Mouse (Mus musculus) fat pad, adult 2 months (tissue): ENCODE data around the gene Kcna3.

Experiments used
- DNase-seq: peaks from one replicate; pipeline ENCODE4 v3.0.0-alpha.2; 2011; ENCODE audit warnings: low read depth, low spot score; ENCODE audit errors: extremely low read depth

The Kcna3 gene

DNA sequence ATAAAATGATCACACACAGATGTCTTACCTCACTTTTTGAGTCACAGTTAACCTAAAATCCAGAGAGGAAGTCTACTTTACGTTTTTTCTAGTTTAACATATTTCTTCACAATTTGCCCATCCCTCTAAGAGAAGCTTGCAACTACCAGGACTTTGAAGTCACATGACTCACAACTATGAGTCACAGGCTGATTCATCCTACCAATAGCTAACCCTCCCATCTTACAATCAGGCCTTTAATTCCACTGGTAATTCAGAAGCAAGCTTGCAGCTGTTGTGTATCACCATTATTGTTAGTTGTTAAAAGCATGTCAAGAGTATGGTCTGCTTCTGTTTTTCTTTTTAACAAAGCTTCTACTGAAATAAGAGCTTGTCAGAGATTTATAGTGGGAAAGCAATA is 26.8 kb downstream of the Kcna3 start:
- no peak for DNase-seq

DNA sequence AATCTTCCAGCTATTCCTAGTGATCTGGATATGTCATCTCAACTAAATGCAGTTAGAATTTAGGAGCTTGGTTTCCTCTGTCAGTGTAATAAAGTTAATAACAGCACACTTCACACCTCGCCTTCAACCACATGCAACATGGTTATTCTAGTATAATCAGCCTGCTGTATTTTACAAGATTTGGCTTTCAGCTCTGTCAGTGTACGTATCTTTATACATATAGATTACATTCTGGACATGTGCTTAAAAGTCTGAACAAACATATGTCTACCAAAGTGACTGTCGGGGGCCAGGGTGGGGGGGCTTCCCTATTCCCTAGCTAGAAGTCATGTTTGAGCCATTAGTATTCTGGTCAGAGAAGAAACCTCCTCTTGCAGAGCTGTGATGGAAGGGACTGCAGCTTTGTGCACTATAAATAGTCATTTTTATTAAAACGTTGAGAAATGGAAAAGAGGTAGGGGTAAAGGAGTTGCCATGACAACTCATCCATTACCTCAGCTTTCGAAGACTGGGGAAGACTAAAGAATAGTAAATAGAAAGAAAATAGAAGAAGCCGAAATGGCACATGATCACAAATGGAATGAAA is 29.6 kb downstream of the Kcna3 start:
- no peak for DNase-seq

DNA sequence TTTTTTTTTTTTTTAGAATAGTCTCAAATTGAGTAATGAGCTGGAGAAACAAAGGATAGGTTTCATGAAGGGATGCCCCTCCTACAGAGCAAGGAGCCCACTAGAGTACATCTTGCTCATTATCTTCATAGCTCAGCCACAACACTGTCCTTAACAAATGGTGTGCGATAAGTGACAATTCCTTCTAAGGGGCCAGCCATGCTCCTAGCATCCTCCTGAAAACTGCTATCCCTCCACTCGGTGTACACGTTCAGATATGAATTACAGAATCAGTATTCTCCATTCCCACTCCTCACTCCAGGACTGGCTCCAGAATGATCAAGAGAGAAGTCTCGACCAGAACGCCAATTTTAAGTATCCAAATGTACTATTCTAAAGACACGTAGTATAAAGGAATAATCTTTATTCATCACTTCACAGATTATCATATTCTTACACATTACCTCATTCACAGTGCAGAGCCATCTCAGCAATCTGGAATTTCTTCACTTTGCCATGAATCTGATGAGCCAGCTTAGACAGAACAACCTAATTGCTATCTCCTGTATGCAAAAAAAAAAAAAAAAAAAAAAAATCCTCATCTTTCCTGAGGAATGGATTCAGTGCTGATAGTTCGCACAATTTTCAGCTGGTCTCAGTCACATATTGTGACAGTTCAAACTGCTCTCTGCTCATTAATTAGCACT is 30.3 kb downstream of the Kcna3 start:
- no peak for DNase-seq

DNA sequence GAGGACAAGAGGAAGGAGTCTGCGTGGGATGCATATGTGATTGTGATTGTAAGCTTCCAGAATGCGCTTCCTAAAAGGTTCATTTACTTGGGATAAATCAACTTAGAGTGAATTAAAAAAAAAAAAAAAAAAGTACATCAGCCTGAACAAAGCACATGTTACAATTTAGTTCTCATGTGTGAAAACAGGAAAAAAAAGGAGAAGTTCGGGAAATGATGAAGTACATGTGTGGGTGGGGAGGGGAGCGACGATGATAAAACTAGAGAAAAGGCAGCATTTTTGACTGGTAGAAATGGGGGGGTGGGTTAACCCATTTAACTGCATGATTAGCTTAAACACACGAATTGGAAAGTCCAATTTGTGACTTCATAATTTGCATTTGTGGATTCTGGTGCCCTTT is 31.3 kb downstream of the Kcna3 start:
- no peak for DNase-seq

DNA sequence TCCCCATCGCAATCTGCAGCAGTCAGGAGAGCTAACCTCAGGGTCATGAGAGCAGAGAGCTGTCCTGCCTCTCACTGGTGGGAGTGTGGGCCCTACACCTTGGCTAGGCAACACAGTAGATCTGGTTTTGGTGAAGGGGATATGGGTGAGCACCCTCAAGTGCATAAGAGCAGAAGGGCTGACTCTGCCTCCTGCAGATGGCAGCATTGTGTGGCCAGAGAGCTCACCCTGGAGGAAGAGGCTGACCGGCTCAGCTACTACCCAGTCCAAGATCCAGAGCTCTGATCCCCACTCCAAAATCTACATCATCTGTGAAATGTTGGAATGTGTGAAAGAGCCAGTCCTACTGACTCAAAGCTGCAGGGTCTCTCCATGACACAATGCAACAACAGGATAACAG is 37.9 kb downstream of the Kcna3 start:
- DNase-seq: no peak

DNA sequence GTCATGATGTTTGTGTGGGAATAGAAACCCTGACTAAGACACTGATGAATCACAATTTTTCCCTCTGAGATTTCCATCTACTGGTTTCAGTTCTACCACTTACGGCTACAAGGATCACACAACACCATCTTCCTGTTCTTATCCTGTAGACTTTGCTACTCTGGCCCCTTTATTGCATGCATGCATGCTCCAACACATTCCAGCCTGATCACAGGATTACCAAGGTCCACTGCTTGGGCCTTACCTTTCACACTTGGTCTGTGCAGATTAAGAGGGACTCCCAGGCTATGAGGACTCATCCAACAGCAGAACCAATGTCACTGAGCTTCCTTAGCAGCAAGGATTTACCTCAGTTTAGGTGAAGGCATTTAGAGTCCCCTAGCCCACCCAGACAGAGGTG is 39.7 kb downstream of the Kcna3 start:
- no peak for DNase-seq

DNA sequence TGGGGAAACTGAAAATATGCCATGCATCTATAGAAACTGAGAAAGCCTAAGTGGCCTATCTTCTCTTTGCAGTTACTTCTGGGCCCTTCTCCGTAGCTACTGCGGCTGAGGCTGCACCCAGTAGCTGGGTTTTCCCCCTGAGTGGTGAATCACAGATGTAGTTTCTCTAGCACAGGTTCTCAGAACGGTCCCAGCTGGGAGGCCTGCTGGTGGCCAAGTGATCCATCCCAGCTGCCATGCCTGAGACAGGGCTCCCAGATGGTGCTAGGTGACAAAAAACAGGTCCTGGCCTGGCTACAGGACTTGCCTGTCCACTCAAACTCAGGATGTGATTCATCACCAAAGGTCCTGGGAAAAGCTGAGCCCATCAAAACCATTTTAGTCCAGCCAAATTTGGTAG is 40.7 kb downstream of the Kcna3 start:
- DNase-seq: no peak

DNA sequence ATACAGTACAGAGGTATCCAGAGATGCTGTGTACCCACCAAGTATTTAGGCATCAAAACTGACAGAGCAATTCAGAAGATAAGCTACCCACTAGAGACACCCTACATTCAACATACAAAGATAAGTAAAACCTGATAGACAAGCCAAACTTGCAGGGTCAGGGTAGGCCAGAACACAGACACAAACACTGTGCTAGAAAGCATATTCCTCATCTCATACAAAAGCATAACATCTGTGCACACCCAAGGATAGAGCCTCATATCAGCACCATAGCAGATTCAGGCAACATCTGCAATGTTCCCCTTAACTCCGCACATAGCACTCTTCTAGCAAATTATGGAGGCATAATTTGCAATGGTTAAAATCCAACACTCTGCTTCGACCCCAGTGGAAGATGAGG is 41.1 kb downstream of the Kcna3 start:
- DNase-seq: no peak

DNA sequence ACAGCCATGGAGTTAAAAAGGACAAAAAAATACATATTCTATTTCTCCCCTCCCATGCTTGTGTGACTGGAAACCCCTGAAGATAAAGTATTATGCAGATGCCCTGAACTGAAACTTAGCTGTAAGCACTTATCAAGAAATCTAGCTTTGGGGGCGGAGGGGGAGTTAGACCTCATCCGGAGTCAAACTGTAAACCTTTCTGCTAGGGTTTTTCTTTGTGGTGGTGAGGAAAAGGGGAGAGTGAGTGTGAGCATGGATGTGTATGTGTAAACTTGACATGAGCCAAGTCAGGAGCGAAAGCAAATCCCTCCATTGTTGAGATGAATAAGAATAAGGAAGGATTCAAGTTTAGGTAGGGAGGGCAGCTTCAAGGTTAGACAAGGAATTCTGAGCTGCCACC is 44.8 kb downstream of the Kcna3 start:
- DNase-seq: no peak

DNA sequence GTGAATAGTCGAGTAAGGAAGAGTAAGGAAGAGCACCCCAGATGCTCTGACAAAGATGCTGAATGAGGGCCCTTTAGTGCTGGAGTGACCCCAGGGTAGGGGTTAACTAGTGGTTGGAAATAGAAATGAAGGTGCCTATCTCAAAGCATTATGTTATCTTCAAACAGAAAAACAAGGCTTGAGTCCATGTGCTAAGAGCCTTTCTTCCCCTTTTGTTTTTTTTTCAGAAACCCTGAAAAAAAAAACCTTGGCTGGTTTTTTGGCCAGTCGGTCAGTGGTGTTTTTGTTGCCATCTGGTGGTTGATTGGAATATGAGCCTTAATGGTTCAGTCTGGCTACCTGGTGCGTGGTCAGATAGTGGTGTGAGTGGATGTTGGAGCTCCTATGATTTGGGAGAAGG is 45.3 kb downstream of the Kcna3 start:
- no peak for DNase-seq

DNA sequence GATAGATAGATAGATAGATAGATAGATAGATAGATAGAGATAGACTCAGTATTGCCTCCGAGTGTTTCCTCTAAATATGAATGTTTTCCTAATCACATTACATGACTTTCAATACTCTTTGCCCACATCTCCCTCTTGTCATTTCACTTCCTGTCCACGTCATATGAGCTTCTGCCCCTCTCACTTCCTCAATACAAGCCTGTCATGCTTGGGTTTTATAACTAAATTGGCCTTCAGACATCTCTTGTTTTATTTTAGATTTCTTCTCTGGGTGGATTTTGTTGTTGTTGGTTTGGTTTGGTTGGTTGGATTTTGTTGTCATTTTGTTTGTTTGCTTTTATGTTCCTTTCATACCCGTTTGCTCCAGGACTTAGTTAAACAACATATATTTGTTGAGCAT is 48.6 kb downstream of the Kcna3 start:
- no peak for DNase-seq

DNA sequence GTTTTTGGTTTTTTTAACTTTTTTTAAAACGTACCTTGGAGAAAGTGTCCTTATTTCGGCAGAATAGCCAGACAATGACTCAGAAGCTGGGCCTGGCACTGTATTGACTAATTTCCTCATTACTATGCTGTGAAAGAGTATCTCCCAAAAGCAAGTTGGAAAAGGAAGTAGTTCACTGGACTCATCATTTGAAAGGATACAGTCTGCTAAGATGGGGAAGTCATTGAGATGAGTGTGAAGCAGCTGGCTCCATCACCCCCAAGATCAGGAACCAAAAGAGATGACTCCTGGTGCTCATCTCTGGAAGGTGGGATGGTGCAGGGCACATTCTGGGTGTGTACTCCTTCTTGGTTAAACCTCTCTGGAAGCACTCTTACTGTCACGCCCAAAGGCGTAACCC is 51.4 kb downstream of the Kcna3 start:
- DNase-seq: no peak
